Mouse (Mus musculus) embryonic stem cell, embryonic (primary cell): Measurements from ENCODE around the gene Gm21677.
"Not testable (repeated sequence)": the region's sequence is repeated elsewhere in the genome, so short reads cannot be mapped to it uniquely, and the experiment has no call there.

ENCODE experiments used
- CTCF ChIA-PET, 4 experiments: fragments of 300-600 bp in 2 of 4; fragments of 350-600 bp in 2 of 4; sonication (Branson Sonifier 250); formaldehyde crosslinking; loops; one replicate each; lab custom pipeline; 2022; ENCODE audit warnings: inconsistent platforms in 2 of 4; lab: Charles Lee
- POLR2A ChIA-PET, 4 experiments: fragments of 300-600 bp in 2 of 4; fragments of 350-600 bp in 2 of 4; sonication (Branson Sonifier 250); formaldehyde crosslinking; loops; one replicate each; lab custom pipeline; 2022; ENCODE audit warnings: antibody characterized with exemption in 4 of 4, inconsistent platforms in 1 of 4; lab: Charles Lee

Gene Gm21677

DNA sequence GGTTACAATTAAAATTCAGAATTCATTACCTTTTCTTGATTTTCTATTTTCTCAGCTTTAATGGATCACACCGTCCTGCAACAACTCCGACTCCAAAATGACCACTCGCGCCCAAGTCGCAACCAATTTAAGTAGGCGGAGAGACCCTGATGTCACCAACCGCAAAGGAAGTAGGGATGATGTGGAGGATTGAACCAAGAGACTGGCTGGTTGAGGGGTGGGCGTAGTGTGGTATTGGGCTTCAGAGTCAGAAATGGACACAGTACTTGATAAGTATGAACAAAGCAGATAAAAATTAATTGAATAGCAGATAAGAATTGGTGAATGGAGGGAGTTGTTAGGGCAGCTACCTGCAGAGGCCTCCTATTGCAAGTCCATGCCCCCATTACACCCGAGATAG is at the start of gene Gm21677:
Gene Gm21677 (minus strand): TSS at position 101 of the 400 bp plus-strand sequence.
- POLR2A ChIA-PET, result not testable (repeated sequence)

DNA sequence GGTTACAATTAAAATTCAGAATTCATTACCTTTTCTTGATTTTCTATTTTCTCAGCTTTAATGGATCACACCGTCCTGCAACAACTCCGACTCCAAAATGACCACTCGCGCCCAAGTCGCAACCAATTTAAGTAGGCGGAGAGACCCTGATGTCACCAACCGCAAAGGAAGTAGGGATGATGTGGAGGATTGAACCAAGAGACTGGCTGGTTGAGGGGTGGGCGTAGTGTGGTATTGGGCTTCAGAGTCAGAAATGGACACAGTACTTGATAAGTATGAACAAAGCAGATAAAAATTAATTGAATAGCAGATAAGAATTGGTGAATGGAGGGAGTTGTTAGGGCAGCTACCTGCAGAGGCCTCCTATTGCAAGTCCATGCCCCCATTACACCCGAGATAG is 39.0 kb upstream of the Gm21677 start, which contains the start of gene Gm21693:
Gene Gm21693 (minus strand): TSS at position 101 of the 400 bp plus-strand sequence.
- POLR2A ChIA-PET, CTCF ChIA-PET: not testable (repeated sequence)

More for the DNA sequence above, at the start of gene Gm21677:
- CTCF ChIA-PET, result not testable (repeated sequence)

DNA sequence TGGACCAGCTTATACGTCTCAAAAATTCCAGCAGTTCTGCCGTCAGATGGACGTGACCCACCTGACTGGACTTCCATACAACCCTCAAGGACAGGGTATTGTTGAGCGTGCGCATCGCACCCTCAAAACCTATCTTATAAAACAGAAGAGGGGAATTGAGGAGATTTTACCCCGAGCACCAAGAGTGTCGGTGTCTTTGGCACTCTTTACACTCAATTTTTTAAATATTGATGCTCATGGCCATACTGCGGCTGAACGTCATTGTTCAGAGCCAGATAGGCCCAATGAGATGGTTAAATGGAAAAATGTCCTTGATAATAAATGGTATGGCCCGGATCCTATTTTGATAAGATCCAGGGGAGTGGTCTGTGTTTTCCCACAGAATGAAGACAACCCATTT is 34.4 kb upstream of the Gm21677 start:
- CTCF ChIA-PET, POLR2A ChIA-PET: not testable (repeated sequence)
